Mouse (Mus musculus): ENCODE measurements around the gene Col9a1. TPM values are rescaled to one million over a fixed set of nuclear protein-coding genes. Genes with fewer than 3 reads are reported as not detected.

The Col9a1 gene
- total RNA-seq, 2 experiments from 2014 or later: 2.0 to 3.0 TPM

- intact Hi-C loops (cut with DNase I): no loop called here
- DNase-seq: no peak
Observed at GRCm38 (mm10) chr1:24261181-24261580, 83.8 kb downstream of the Col9a1 start.

GRCm38 (mm10) chr1:24267022-24267421, 89.6 kb downstream of the Col9a1 start:
- DNase-seq: no peak
- intact Hi-C loops (cut with DNase I): no loop called here

GRCm38 (mm10) chr1:24286360-24286759, 109.0 kb downstream of the Col9a1 start:
- intact Hi-C loops (cut with DNase I): no loop called here
- DNase-seq: no peak

GRCm38 (mm10) chr1:24292515-24292914, 115.1 kb downstream of the Col9a1 start:
- intact Hi-C loops (cut with DNase I): no loop called here
- no peak for DNase-seq

GRCm38 (mm10) chr1:24294979-24295942, 117.9 kb downstream of the Col9a1 start:
- DNase-seq: no peak
- intact Hi-C loops (cut with DNase I): no loop called here

GRCm38 (mm10) chr1:24300700-24301099, 123.3 kb downstream of the Col9a1 start:
- intact Hi-C loops (cut with DNase I): loop anchor here (10.0 kb wide), 1 partner anchor 64 kb away; no protein-coding TSS in a partner anchor
- DNase-seq: no peak

Other genes starting within 250 kb of the Col9a1 start
- 10 to 100 TPM; 43.4 to 48.3 TPM for gene Sdhaf4, start 172.0 kb upstream of the Col9a1 start, total RNA-seq (2021)
- 10 to 100 TPM; 42.8 to 43.2 TPM for gene Fam135a, start 77.3 kb upstream of the Col9a1 start, total RNA-seq (2021)